Mouse (Mus musculus) midbrain, embryonic 13.5 days (tissue): ENCODE measurements around the gene Pard3. TPM values are rescaled to one million over a fixed set of nuclear protein-coding genes. Genes with fewer than 3 reads are reported as not detected.
A peak's percentile ranks its signal among the peaks of the same experiment; 100 is the strongest.

Experiments used
- ATAC-seq: fragments of 200-750 bp; cut with Nextera tagmentation; 2 replicates; pipeline ENCODE4 v1.8.0; 2017; ENCODE audit warnings: mild to moderate bottlenecking, moderate TSS enrichment, moderate library complexity
- H3K27ac ChIP-seq: fragments of 300-500 bp; sonication (generic); 2 replicates; pipeline ENCODE4 v1.5.1; 2015; ENCODE audit warnings: inconsistent platforms, mild to moderate bottlenecking, moderate library complexity
- H3K27me3 ChIP-seq: fragments of 300-500 bp; sonication (generic); 2 replicates; pipeline ENCODE4 v1.6.1; 2015; ENCODE audit warnings: mild to moderate bottlenecking, inconsistent platforms
- H3K36me3 ChIP-seq: fragments of 300-500 bp; sonication (generic); 2 replicates; pipeline ENCODE4 v1.6.1; 2015; ENCODE audit warnings: mild to moderate bottlenecking, inconsistent platforms
- H3K4me1 ChIP-seq: fragments of 300-500 bp; sonication (generic); replicated peaks from 2 replicates; pipeline ENCODE4 v1.6.1; 2015; ENCODE audit warnings: inconsistent platforms
- H3K4me2 ChIP-seq: fragments of 300-500 bp; sonication (generic); replicated peaks from 2 replicates; pipeline ENCODE4 v1.6.1; 2015; ENCODE audit warnings: moderate library complexity, mild to moderate bottlenecking, inconsistent platforms
- H3K4me3 ChIP-seq: fragments of 300-500 bp; sonication (generic); replicated peaks from 2 replicates; pipeline ENCODE4 v1.5.1; 2015; ENCODE audit warnings: mild to moderate bottlenecking, inconsistent platforms
- H3K9ac ChIP-seq: fragments of 300-500 bp; sonication (generic); replicated peaks from 2 replicates; pipeline ENCODE4 v1.6.1; 2015; ENCODE audit warnings: mild to moderate bottlenecking, inconsistent platforms
- H3K9me3 ChIP-seq: fragments of 300-500 bp; sonication (generic); 2 replicates; pipeline ENCODE4 v1.6.1; 2016; ENCODE audit warnings: mild to moderate bottlenecking, inconsistent platforms
- WGBS: fragments of 180-500 bp; shearing (Covaris S2); methylation state at CpG from one replicate; pipeline ENCODE4 v1.1.7; 2015; 5-methylcytosine and 5-hydroxymethylcytosine counted together
- polyA plus RNA-seq: library from polyadenylated mRNA; unstranded; fragments of >200 nt; fragmentation: Nextera tagmentation; extraction: Ambion mirVana; gene quantifications from 2 replicates; pipeline ENCODE4 v1.2.1, GENCODE M21; 2015

Gene Pard3
- polyA plus RNA-seq, 1 experiment from 2014 or later: 22.8 TPM

DNA sequence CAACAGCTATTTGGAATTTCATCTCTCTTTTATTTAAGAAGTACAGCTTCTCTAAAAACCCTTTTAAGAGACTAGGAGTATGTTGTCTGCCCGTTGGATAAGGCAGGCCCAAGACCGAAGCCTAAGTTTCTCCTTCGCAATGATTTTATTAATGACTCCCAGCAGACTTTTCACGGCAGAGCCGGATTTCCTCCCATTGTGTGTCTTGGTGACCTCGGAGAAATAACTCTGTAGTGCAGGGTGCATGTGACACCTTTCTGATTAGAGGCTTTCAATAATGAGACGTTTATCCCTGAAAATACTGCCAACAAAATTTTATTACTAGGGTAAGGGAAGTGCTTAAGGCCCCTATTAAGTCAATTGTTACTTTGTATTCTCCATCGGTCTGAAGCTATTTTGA lies 25.3 kb downstream of the Pard3 start:
- H3K4me2 ChIP-seq: no peak overlapping the region
- H3K27me3 ChIP-seq: no peaks in the 10 kb centered on the region
- ATAC-seq: no peak
- H3K36me3 ChIP-seq: no peaks in the 10 kb centered on the region
- H3K4me3 ChIP-seq: no peak overlapping the region
- no peak overlapping the region for H3K27ac ChIP-seq
- 57% methylated on average over 8 of the region's 8 CpGs for WGBS
- peaks cover 50% of the 10 kb centered on the region for H3K4me1 ChIP-seq
- no peaks in the 10 kb centered on the region for H3K9me3 ChIP-seq
- no peak overlapping the region for H3K9ac ChIP-seq

GRCm38 (mm10) chr8:127090435-127090834 lies 26.7 kb downstream of the Pard3 start:
- Histone ChIP-seq H3K27me3 (no peaks in the 10 kb centered on the region), H3K27ac (no peak overlapping the region), H3K4me3 (no peak overlapping the region), H3K4me2 (no peak overlapping the region), H3K36me3 (no peaks in the 10 kb centered on the region), H3K9ac (no peak overlapping the region), H3K9me3 (no peaks in the 10 kb centered on the region), H3K4me1 (peaks cover 60% of the 10 kb centered on the region)
- ATAC-seq: no peak
- WGBS: 92% methylated on average over 4 of the region's 4 CpGs

DNA sequence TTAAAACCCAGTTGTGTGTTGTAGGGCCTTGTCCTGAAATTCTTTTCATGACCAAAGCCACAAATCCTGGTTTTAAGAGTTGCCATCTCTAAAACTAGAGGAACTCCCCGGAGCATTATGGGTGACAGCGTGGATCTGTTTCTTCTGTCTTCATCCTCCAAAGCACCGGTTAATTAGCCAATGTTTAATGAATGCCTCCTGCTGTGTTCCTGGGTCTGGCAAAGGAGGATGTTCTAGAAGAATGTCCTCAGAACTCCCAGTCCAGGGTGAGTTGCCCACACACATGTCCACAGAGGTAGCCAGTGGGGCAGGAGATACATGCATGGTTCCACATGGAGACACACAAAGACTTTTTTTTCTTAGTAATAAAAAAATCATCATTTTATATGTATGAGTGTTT lies 28.2 kb downstream of the Pard3 start:
- peaks cover 56% of the 10 kb centered on the region for H3K4me1 ChIP-seq
- WGBS: 86% methylated on average over 3 of the region's 3 CpGs
- no peak overlapping the region for H3K4me2 ChIP-seq

DNA sequence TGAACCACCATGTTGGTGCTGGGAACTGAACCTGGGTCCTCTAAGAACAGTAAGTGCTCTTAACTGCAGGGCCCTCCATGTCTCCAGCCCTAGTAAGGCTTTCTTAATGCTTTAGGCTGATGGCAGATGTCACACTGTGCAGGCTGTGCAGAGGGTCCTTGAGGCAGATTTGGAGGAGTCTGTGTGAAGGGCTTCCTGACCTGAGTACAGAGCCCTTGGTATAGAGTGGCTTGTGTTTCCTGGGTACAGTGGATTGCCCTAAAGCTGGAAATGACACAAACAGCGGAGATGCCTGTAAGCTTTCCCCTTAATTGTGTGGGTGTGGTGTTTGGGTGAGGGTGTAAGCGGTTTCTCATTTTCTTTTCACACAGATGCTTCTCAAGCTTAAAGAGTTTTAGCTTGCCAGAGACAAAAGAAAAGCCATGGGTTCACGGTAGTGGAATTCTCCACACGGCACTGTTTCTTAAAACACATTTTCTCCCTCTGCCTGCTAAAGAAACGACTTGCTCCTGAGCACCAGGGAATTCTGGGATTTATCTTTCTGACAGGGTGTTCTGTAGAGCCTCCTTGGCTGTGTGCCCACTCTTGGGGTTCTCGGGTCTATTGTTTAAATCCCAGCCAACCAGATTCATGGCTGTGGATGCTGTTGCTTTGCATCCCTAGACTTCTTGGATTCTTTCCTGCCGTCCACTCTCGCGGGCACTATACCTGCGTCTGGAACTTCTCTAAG lies 28.9 kb downstream of the Pard3 start:
- peak overlapping the region; percentile 51 for H3K4me2 ChIP-seq
- H3K4me1 ChIP-seq: peaks cover 59% of the 10 kb centered on the region
- 9% methylated on average over 10 of the region's 10 CpGs for WGBS
- peak; percentile 85 for ATAC-seq
- no peaks in the 10 kb centered on the region for H3K36me3 ChIP-seq
- H3K9me3 ChIP-seq: no peaks in the 10 kb centered on the region
- H3K4me3 ChIP-seq: peak overlapping the region; percentile 27
- peak overlapping the region; percentile 87 for H3K27ac ChIP-seq
- no peaks in the 10 kb centered on the region for H3K27me3 ChIP-seq
- peak overlapping the region; percentile 58 for H3K9ac ChIP-seq

More for the DNA sequence above, 28.2 kb downstream of the Pard3 start:
- Histone ChIP-seq H3K9ac (no peak overlapping the region), H3K36me3 (no peaks in the 10 kb centered on the region), H3K27ac (peak overlapping the region; percentile 87), H3K9me3 (no peaks in the 10 kb centered on the region), H3K27me3 (no peaks in the 10 kb centered on the region), H3K4me3 (no peak overlapping the region)
- ATAC-seq: no peak

GRCm38 (mm10) chr8:127093113-127093426 lies 29.4 kb downstream of the Pard3 start:
- Histone ChIP-seq H3K4me2 (peak overlapping the region; percentile 51), H3K36me3 (no peaks in the 10 kb centered on the region), H3K9ac (peak overlapping the region; percentile 58), H3K4me3 (peak overlapping the region; percentile 27), H3K9me3 (no peaks in the 10 kb centered on the region), H3K27me3 (no peaks in the 10 kb centered on the region), H3K27ac (peak overlapping the region; percentile 87), H3K4me1 (peaks cover 54% of the 10 kb centered on the region)
- 30% methylated on average over 3 of the region's 3 CpGs for WGBS
- ATAC-seq: no peak

- Histone ChIP-seq H3K4me3 (no peak overlapping the region), H3K4me2 (no peak overlapping the region), H3K9ac (no peak overlapping the region), H3K27ac (no peak overlapping the region), H3K9me3 (no peaks in the 10 kb centered on the region), H3K4me1 (peaks cover 40% of the 10 kb centered on the region), H3K27me3 (no peaks in the 10 kb centered on the region), H3K36me3 (no peaks in the 10 kb centered on the region)
- ATAC-seq: no peak
- 81% methylated on average over 7 of the region's 7 CpGs for WGBS
These were observed 32.1 kb downstream of the Pard3 start for GRCm38 (mm10) chr8:127095763-127096162.

GRCm38 (mm10) chr8:127099439-127100090 lies 35.9 kb downstream of the Pard3 start:
- Histone ChIP-seq H3K36me3 (no peaks in the 10 kb centered on the region), H3K4me1 (peaks cover 10% of the 10 kb centered on the region; the same call in 1 of the 2 replicates), H3K27me3 (no peaks in the 10 kb centered on the region), H3K27ac (no peak overlapping the region), H3K4me2 (no peak overlapping the region), H3K9ac (no peak overlapping the region), H3K9me3 (no peaks in the 10 kb centered on the region), H3K4me3 (no peak overlapping the region)
- WGBS: 70% methylated on average over 1 of the region's 1 CpGs
- ATAC-seq: no peak

- no peaks in the 10 kb centered on the region for H3K36me3 ChIP-seq
- H3K4me1 ChIP-seq: peaks cover 3% of the 10 kb centered on the region; the same call in 1 of the 2 replicates
- no peak overlapping the region for H3K4me2 ChIP-seq
- H3K9ac ChIP-seq: no peak overlapping the region
- 74% methylated on average over 5 of the region's 5 CpGs for WGBS
- H3K4me3 ChIP-seq: no peak overlapping the region
- H3K27me3 ChIP-seq: no peaks in the 10 kb centered on the region
- H3K27ac ChIP-seq: no peak overlapping the region
- no peak for ATAC-seq
- no peaks in the 10 kb centered on the region for H3K9me3 ChIP-seq
These were observed 39.6 kb downstream of the Pard3 start for GRCm38 (mm10) chr8:127103256-127103655.

DNA sequence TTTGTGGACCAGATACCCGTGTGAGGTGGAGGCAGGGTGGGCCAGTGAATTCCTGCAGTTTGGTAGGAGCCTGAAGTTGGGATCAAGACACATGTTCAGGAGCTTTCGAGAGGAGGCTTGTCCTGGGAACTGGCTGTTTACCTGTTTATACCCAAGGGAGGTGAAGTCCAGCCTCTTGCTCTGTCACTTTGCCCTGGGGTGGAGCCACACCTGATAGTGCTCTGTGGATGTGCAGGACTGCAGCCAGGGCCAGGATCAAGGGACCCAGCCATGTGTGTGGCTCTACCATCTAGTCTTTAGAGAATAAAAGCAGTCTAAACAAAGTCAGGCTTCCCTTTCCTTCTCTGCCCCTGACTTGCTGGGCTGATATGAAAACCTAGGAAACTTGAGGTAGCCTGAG lies 40.9 kb downstream of the Pard3 start:
- no peak overlapping the region for H3K4me3 ChIP-seq
- H3K9me3 ChIP-seq: no peaks in the 10 kb centered on the region
- no peak overlapping the region for H3K9ac ChIP-seq
- no peak overlapping the region for H3K4me2 ChIP-seq
- no peaks in the 10 kb centered on the region for H3K27me3 ChIP-seq
- no peak overlapping the region for H3K27ac ChIP-seq
- H3K36me3 ChIP-seq: no peaks in the 10 kb centered on the region
- 90% methylated on average over 2 of the region's 2 CpGs for WGBS
- peaks cover 3% of the 10 kb centered on the region; the same call in 1 of the 2 replicates for H3K4me1 ChIP-seq
- ATAC-seq: no peak

DNA sequence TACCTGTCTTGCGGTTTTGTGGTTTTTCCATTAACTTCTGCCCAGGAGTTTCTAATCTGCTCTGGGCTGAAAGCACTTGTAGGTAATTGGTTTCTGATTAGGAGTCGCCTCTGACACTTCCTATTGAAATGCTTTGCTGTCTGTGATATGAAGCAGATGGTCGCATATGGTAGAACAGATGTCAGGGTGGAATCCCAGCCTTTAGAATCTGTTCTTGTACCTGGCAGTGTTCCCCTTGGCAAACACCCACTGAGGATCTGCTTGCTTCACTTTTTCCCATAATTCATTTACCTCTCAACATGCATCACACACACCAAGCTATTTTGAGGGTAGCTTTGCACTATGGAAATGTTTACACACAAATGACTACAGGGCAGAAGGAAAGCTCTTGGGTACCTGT lies 44.2 kb downstream of the Pard3 start:
- H3K4me2 ChIP-seq: no peak overlapping the region
- H3K27ac ChIP-seq: no peak overlapping the region
- 56% methylated on average over 3 of the region's 3 CpGs for WGBS
- H3K36me3 ChIP-seq: no peaks in the 10 kb centered on the region
- no peak for ATAC-seq
- H3K4me1 ChIP-seq: peaks cover 16% of the 10 kb centered on the region
- no peaks in the 10 kb centered on the region for H3K9me3 ChIP-seq
- H3K9ac ChIP-seq: no peak overlapping the region
- no peaks in the 10 kb centered on the region for H3K27me3 ChIP-seq
- no peak overlapping the region for H3K4me3 ChIP-seq

- H3K9ac ChIP-seq: no peak overlapping the region
- no peaks in the 10 kb centered on the region for H3K27me3 ChIP-seq
- 0 out of 2 replicates have a peak, but pooled peaks cover 4% of the 10 kb centered on the region for H3K9me3 ChIP-seq
- H3K4me1 ChIP-seq: peaks cover 14% of the 10 kb centered on the region
- no peaks in the 10 kb centered on the region for H3K36me3 ChIP-seq
- ATAC-seq: no peak
- H3K4me2 ChIP-seq: no peak overlapping the region
- no peak overlapping the region for H3K4me3 ChIP-seq
- no peak overlapping the region for H3K27ac ChIP-seq
- 90% methylated on average over 5 of the region's 5 CpGs for WGBS
These were observed 49.5 kb downstream of the Pard3 start for GRCm38 (mm10) chr8:127113209-127113608.

GRCm38 (mm10) chr8:127115837-127116236 lies 52.1 kb downstream of the Pard3 start:
- Histone ChIP-seq H3K36me3 (no peaks in the 10 kb centered on the region), H3K9me3 (0 out of 2 replicates have a peak, but pooled peaks cover 4% of the 10 kb centered on the region), H3K27me3 (no peaks in the 10 kb centered on the region), H3K27ac (no peak overlapping the region), H3K4me1 (peaks cover 26% of the 10 kb centered on the region), H3K4me3 (no peak overlapping the region), H3K9ac (no peak overlapping the region), H3K4me2 (no peak overlapping the region)
- no peak for ATAC-seq
- WGBS: 96% methylated on average over 3 of the region's 3 CpGs
